Mouse (Mus musculus) stomach, postnatal 0 days (tissue): ENCODE data around the gene Cxcl17.

Experiments used
- CTCF ChIP-seq: IDR thresholded peaks from 2 replicates; pipeline ENCODE4 v1.5.1; 2016; ENCODE audit warnings: antibody characterized with exemption, low read depth, mild to moderate bottlenecking, moderate library complexity
- EP300 ChIP-seq: optimal IDR thresholded peaks from 2 replicates; pipeline ENCODE3; 2016; ENCODE audit warnings: antibody characterized with exemption

DNA sequence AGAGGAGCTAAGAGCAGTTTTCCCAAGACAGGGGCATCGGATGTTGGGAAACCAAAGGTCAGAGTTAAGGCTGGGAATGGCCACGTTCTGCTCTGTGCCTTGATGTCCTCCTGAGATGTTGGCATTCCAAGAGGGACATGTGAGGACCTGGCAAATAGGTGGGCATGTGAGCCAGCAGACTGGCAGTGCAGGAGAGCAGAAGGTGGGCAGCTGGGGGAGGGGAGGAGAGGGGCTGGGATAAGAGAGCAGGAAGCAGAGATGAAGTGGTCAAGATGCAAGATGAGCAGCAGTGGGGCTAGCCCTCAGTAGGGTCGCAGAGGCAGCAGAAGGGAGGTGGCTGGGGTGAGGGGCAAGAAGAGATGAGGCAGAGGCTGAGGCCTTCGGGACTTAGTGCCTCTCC lies 28.8 kb downstream of the Cxcl17 start:
- TF ChIP-seq CTCF (no peak), EP300 (no peak)
